Mouse (Mus musculus): Measurements from ENCODE around the gene Cd2ap. TPM values are rescaled to one million over a fixed set of nuclear protein-coding genes. Genes with fewer than 3 reads are reported as not detected.

The Cd2ap gene
- total and polyA plus RNA-seq, 3 experiments = 18.8 to 36.3 (median 26.1) TPM

DNA sequence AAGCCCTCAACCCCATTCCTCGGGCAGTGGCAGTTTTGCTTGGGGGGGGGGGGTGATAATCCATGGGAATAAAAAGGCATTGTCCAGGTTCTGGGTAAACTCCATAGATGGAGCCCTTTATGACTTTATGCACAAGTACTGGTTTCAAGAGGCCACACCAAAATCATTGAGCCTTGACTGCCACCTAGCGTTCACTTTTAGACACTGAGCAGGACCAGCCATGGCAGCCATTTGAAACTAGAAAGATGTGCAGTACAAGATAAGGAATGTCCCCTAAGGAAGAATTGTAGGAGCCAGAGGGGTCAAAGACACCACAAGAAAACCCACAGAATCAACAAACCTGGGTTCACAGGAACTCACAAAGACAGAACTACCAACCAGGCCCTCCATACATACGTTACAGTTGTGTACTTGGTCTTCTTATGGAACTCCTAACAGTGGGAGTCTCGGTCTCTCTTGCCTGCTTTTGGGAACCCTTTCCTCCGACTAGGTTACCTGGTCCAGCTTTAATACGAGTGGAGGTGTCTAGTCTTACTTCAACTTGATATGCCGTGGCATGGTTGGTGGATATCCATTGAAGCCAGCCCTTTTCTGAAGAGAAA lies 94.2 kb downstream of the Cd2ap start:
- peak; percentile 79 for DNase-seq (ENCODE audit: extremely low read depth)
- no peaks in the 10 kb centered on the region for H3K79me2 ChIP-seq (replicated peaks; ENCODE audit: control insufficient read depth, extremely low read depth, insufficient read depth, poor library complexity, severe bottlenecking)
- dilution Hi-C loops (cut with MboI; ENCODE audit: extremely low pct_ligation_motif_present, extremely low pct_unique_long_range_greater_than_20kb, low sequenced_read_pairs) (no loop called here), in situ Hi-C loops (cut with MboI; ENCODE audit: low pct_ligation_motif_present, low pct_unique_long_range_greater_than_20kb, low sequenced_read_pairs) (loop anchor here (25.0 kb wide), 1 partner anchor 120 kb away; no protein-coding TSS in a partner anchor)
- no peaks in the 10 kb centered on the region for H3K27me3 ChIP-seq (replicated peaks)
- H3K36me3 ChIP-seq (replicated peaks in 1 of 2; ENCODE audit: control insufficient read depth in 1 of 2, insufficient read depth in 1 of 2, low read length in 1 of 2) = no peaks in the 10 kb centered on the region
- TF ChIP-seq CTCF (conservative IDR thresholded peaks at IDR 0.05 in 1 of 2, IDR thresholded peaks at IDR 0.05 in 1 of 2; ENCODE audit: low read depth in 2 of 2, low read length in 2 of 2) (peak; percentile 46 to 87; a peak in 3 of 4 replicates), RCOR1 (conservative IDR thresholded peaks at IDR 0.05; ENCODE audit: low read depth, low read length) (no peak), NELFE (IDR thresholded peaks at IDR 0.05; ENCODE audit: low read depth, low read length) (no peak), E2F4 (IDR thresholded peaks at IDR 0.05; ENCODE audit: insufficient replicate concordance, low read depth, low read length) (no peak), SMC3 (IDR thresholded peaks at IDR 0.05; ENCODE audit: low read depth, low read length) (peak; percentile 67), RAD21 (IDR thresholded peaks at IDR 0.05; ENCODE audit: low read depth, low read length) (peak; percentile 88), JUND (conservative IDR thresholded peaks at IDR 0.05; ENCODE audit: low read depth, low read length) (no peak), MAX (IDR thresholded peaks at IDR 0.05; ENCODE audit: low read length) (no peak)
- H3K4me1 ChIP-seq (ENCODE audit: control insufficient read depth in 1 of 2, insufficient read depth in 2 of 2) = no peaks in the 10 kb centered on the region
- no peak overlapping the region for H3K27ac ChIP-seq (ENCODE audit: insufficient read depth, low read depth)
- H3K4me2 ChIP-seq (ENCODE audit: insufficient read depth, low read depth, poor library complexity, severe bottlenecking) = no peak overlapping the region
- H3K9me3 ChIP-seq (replicated peaks; ENCODE audit: low read length) = no peaks in the 10 kb centered on the region
- H3K9ac ChIP-seq (ENCODE audit: insufficient read depth, low read depth) = no peak overlapping the region
- no peak overlapping the region for H3K4me3 ChIP-seq (replicated peaks in 1 of 3; ENCODE audit: low read depth in 2 of 3, low read length in 2 of 3, poor library complexity in 1 of 3)

- no peak for DNase-seq (ENCODE audit: extremely low read depth)
- Histone ChIP-seq H3K79me2 (replicated peaks; ENCODE audit: control insufficient read depth, extremely low read depth, insufficient read depth, poor library complexity, severe bottlenecking) (no peaks in the 10 kb centered on the region), H3K9me3 (replicated peaks; ENCODE audit: low read length) (no peaks in the 10 kb centered on the region), H3K27me3 (replicated peaks) (peaks cover 1% of the 10 kb centered on the region), H3K4me3 (replicated peaks in 1 of 3; ENCODE audit: low read depth in 2 of 3, low read length in 2 of 3, poor library complexity in 1 of 3) (no peak overlapping the region), H3K9ac (ENCODE audit: insufficient read depth, low read depth) (no peak overlapping the region), H3K4me1 (ENCODE audit: control insufficient read depth in 1 of 2, insufficient read depth in 2 of 2) (no peaks in the 10 kb centered on the region), H3K4me2 (ENCODE audit: insufficient read depth, low read depth, poor library complexity, severe bottlenecking) (no peak overlapping the region), H3K27ac (ENCODE audit: insufficient read depth, low read depth) (no peak overlapping the region), H3K36me3 (replicated peaks in 1 of 2; ENCODE audit: control insufficient read depth in 1 of 2, insufficient read depth in 1 of 2, low read length in 1 of 2) (no peaks in the 10 kb centered on the region)
- no peak for TF ChIP-seq NELFE (IDR thresholded peaks at IDR 0.05; ENCODE audit: low read depth, low read length)
- TF ChIP-seq ZNF384 (IDR thresholded peaks at IDR 0.05; ENCODE audit: low read depth, low read length) = no peak
- TF ChIP-seq UBTF (IDR thresholded peaks at IDR 0.05; ENCODE audit: low read depth, low read length) = no peak
- no peak for TF ChIP-seq MAX (IDR thresholded peaks at IDR 0.05; ENCODE audit: low read length)
- TF ChIP-seq POLR2AphosphoS2 (IDR thresholded peaks at IDR 0.05; ENCODE audit: low read depth, low read length) = no peak
- TF ChIP-seq CHD1 (IDR thresholded peaks at IDR 0.05; ENCODE audit: low read depth, low read length) = no peak
- TF ChIP-seq PAX5 (IDR thresholded peaks at IDR 0.05; ENCODE audit: low read length) = no peak
- TF ChIP-seq TBP (conservative IDR thresholded peaks at IDR 0.05; ENCODE audit: low read depth, low read length) = no peak
- no peak for TF ChIP-seq ZC3H11A (IDR thresholded peaks at IDR 0.05; ENCODE audit: low read depth, low read length)
- TF ChIP-seq BHLHE40 (IDR thresholded peaks at IDR 0.05; ENCODE audit: low read depth, low read length) = no peak
- TF ChIP-seq IRF4 (IDR thresholded peaks at IDR 0.05; ENCODE audit: low read depth, low read length) = no peak
- in situ Hi-C loops (cut with MboI; ENCODE audit: low pct_ligation_motif_present, low pct_unique_long_range_greater_than_20kb, low sequenced_read_pairs) = no loop called here
- dilution Hi-C loops (cut with MboI; ENCODE audit: extremely low pct_ligation_motif_present, extremely low pct_unique_long_range_greater_than_20kb, low sequenced_read_pairs) = no loop called here
These were observed 122.7 kb downstream of the Cd2ap start for GRCm38 (mm10) chr17:42753791-42754190.
